Mouse (Mus musculus) liver, embryonic 15.5 days (tissue): ENCODE measurements around the gene Tbx21. TPM values are rescaled to one million over a fixed set of nuclear protein-coding genes. Genes with fewer than 3 reads are reported as not detected.

ENCODE experiments used
- ATAC-seq: fragments of 200-750 bp; cut with Nextera tagmentation; 2 replicates; pipeline ENCODE4 v1.8.0; 2017; ENCODE audit warnings: moderate number of reproducible peaks, mild to moderate bottlenecking, moderate library complexity; ENCODE audit not compliant: insufficient read depth
- H3K27ac ChIP-seq: fragments of 300-500 bp; sonication (generic); replicated peaks from 2 replicates; pipeline ENCODE4 v1.5.1; 2015; ENCODE audit warnings: mild to moderate bottlenecking, inconsistent platforms
- H3K27me3 ChIP-seq: fragments of 300-500 bp; sonication (generic); 2 replicates; pipeline ENCODE4 v1.6.1; 2015; ENCODE audit warnings: mild to moderate bottlenecking, inconsistent platforms
- H3K36me3 ChIP-seq: fragments of 300-500 bp; sonication (generic); replicated peaks from 2 replicates; pipeline ENCODE4 v1.6.1; 2015; ENCODE audit warnings: moderate library complexity, mild to moderate bottlenecking, inconsistent platforms
- H3K4me1 ChIP-seq: fragments of 300-500 bp; sonication (generic); replicated peaks from 2 replicates; pipeline ENCODE4 v1.6.1; 2015; ENCODE audit warnings: inconsistent platforms
- H3K4me2 ChIP-seq: fragments of 300-500 bp; sonication (generic); 2 replicates; pipeline ENCODE4 v1.6.1; 2015; ENCODE audit warnings: moderate library complexity, mild to moderate bottlenecking, inconsistent platforms
- H3K4me3 ChIP-seq: fragments of 300-500 bp; sonication (generic); replicated peaks from 2 replicates; pipeline ENCODE4 v1.5.1; 2015; ENCODE audit warnings: mild to moderate bottlenecking, inconsistent platforms
- H3K9ac ChIP-seq: fragments of 300-500 bp; sonication (generic); 2 replicates; pipeline ENCODE4 v1.6.1; 2015; ENCODE audit warnings: moderate library complexity, mild to moderate bottlenecking, inconsistent platforms
- H3K9me3 ChIP-seq: fragments of 300-500 bp; sonication (generic); replicated peaks from 2 replicates; pipeline ENCODE4 v1.6.1; 2016; ENCODE audit warnings: inconsistent platforms
- WGBS: fragments of 180-500 bp; shearing (Covaris S2); methylation state at CpG from one replicate; pipeline ENCODE4 v1.1.7; 2015; ENCODE audit warnings: mixed read lengths; ENCODE audit not compliant: insufficient replicate concordance; 5-methylcytosine and 5-hydroxymethylcytosine counted together
- polyA plus RNA-seq: library from polyadenylated mRNA; unstranded; fragments of >200 nt; fragmentation: Nextera tagmentation; extraction: Ambion mirVana; gene quantifications from 2 replicates; pipeline ENCODE4 v1.2.1, GENCODE M21; 2015

The Tbx21 gene
- polyA plus RNA-seq, 1 experiment from 2014 or later: 0.08 TPM

- 50% methylated on average over 8 of the region's 8 CpGs for WGBS
- Histone ChIP-seq H3K4me3 (no peak overlapping the region), H3K36me3 (no peaks in the 10 kb centered on the region), H3K4me1 (peaks cover 31% of the 10 kb centered on the region), H3K27ac (no peak overlapping the region), H3K9me3 (no peaks in the 10 kb centered on the region), H3K4me2 (no peak overlapping the region), H3K9ac (no peak overlapping the region), H3K27me3 (peaks cover 56% of the 10 kb centered on the region)
- no peak for ATAC-seq
Observed at GRCm38 (mm10) chr11:97147333-97147732, 32.2 kb upstream of the Tbx21 start.

- no peak overlapping the region for H3K4me2 ChIP-seq
- no peak overlapping the region for H3K4me3 ChIP-seq
- H3K9me3 ChIP-seq: no peaks in the 10 kb centered on the region
- peaks cover 49% of the 10 kb centered on the region for H3K27me3 ChIP-seq
- H3K9ac ChIP-seq: no peak overlapping the region
- peaks cover 26% of the 10 kb centered on the region for H3K4me1 ChIP-seq
- H3K36me3 ChIP-seq: no peaks in the 10 kb centered on the region
- 12% methylated on average over 8 of the region's 8 CpGs for WGBS
- no peak for ATAC-seq
- H3K27ac ChIP-seq: no peak overlapping the region
Observed at GRCm38 (mm10) chr11:97146724-97147123, 31.6 kb upstream of the Tbx21 start.

GRCm38 (mm10) chr11:97145951-97146350, 30.8 kb upstream of the Tbx21 start:
- Histone ChIP-seq H3K36me3 (no peaks in the 10 kb centered on the region), H3K9ac (no peak overlapping the region), H3K4me2 (no peak overlapping the region), H3K9me3 (no peaks in the 10 kb centered on the region), H3K4me1 (peaks cover 19% of the 10 kb centered on the region), H3K4me3 (no peak overlapping the region), H3K27ac (no peak overlapping the region), H3K27me3 (peaks cover 44% of the 10 kb centered on the region)
- 64% methylated on average over 9 of the region's 9 CpGs for WGBS
- ATAC-seq: no peak

- H3K27me3 ChIP-seq: peaks cover 40% of the 10 kb centered on the region
- WGBS: 56% methylated on average over 2 of the region's 2 CpGs
Observed at GRCm38 (mm10) chr11:97145320-97145719, 30.2 kb upstream of the Tbx21 start.

GRCm38 (mm10) chr11:97143196-97143900, 28.2 kb upstream of the Tbx21 start:
- peaks cover 38% of the 10 kb centered on the region for H3K27me3 ChIP-seq
- H3K36me3 ChIP-seq: no peaks in the 10 kb centered on the region
- WGBS: 44% methylated on average over 9 of the region's 9 CpGs
- H3K4me1 ChIP-seq: peaks cover 11% of the 10 kb centered on the region
- 0 out of 2 replicates have a peak overlapping the region, but pooled peaks have one; percentile 6 for H3K27ac ChIP-seq
- H3K9me3 ChIP-seq: no peaks in the 10 kb centered on the region
- no peak overlapping the region for H3K4me3 ChIP-seq
- no peak for ATAC-seq
- no peak overlapping the region for H3K4me2 ChIP-seq
- H3K9ac ChIP-seq: no peak overlapping the region

More at GRCm38 (mm10) chr11:97145320-97145719, 30.2 kb upstream of the Tbx21 start:
- Histone ChIP-seq H3K4me2 (no peak overlapping the region), H3K36me3 (no peaks in the 10 kb centered on the region), H3K9me3 (no peaks in the 10 kb centered on the region), H3K9ac (no peak overlapping the region), H3K4me1 (peaks cover 17% of the 10 kb centered on the region), H3K4me3 (no peak overlapping the region), H3K27ac (no peak overlapping the region)
- no peak for ATAC-seq

- H3K27me3 ChIP-seq: peaks cover 38% of the 10 kb centered on the region
- no peak overlapping the region for H3K4me3 ChIP-seq
- no peak overlapping the region for H3K4me2 ChIP-seq
- peak overlapping the region; percentile 66 for H3K27ac ChIP-seq
- peak; percentile 20; the same call in 1 of the 2 replicates for ATAC-seq
- H3K9me3 ChIP-seq: no peaks in the 10 kb centered on the region
- H3K4me1 ChIP-seq: peaks cover 11% of the 10 kb centered on the region
- no peaks in the 10 kb centered on the region for H3K36me3 ChIP-seq
- WGBS: 36% methylated on average over 8 of the region's 8 CpGs
- H3K9ac ChIP-seq: no peak overlapping the region
Observed at GRCm38 (mm10) chr11:97142159-97142608, 27.1 kb upstream of the Tbx21 start.

- no peak overlapping the region for H3K4me3 ChIP-seq
- WGBS: 50% methylated on average over 4 of the region's 4 CpGs
- peaks cover 36% of the 10 kb centered on the region for H3K27me3 ChIP-seq
- H3K9me3 ChIP-seq: no peaks in the 10 kb centered on the region
- H3K9ac ChIP-seq: no peak overlapping the region
- no peak overlapping the region for H3K27ac ChIP-seq
- H3K36me3 ChIP-seq: no peaks in the 10 kb centered on the region
- peaks cover 7% of the 10 kb centered on the region; the same call in 1 of the 2 replicates for H3K4me1 ChIP-seq
- ATAC-seq: no peak
- H3K4me2 ChIP-seq: no peak overlapping the region
Observed at GRCm38 (mm10) chr11:97140811-97141210, 25.7 kb upstream of the Tbx21 start.

GRCm38 (mm10) chr11:97139256-97139655, 24.1 kb upstream of the Tbx21 start:
- peaks cover 43% of the 10 kb centered on the region for H3K27me3 ChIP-seq
- no peaks in the 10 kb centered on the region for H3K36me3 ChIP-seq
- H3K9ac ChIP-seq: no peak overlapping the region
- 77% methylated on average over 15 of the region's 15 CpGs for WGBS
- peak overlapping the region; percentile 38; the same call in 1 of the 2 replicates for H3K4me2 ChIP-seq
- peaks cover 7% of the 10 kb centered on the region; the same call in 1 of the 2 replicates for H3K4me1 ChIP-seq
- H3K9me3 ChIP-seq: no peaks in the 10 kb centered on the region
- ATAC-seq: no peak; the same call in 1 of the 2 replicates
- peak overlapping the region; percentile 8; the same call in 1 of the 2 replicates for H3K4me3 ChIP-seq
- no peak overlapping the region for H3K27ac ChIP-seq

GRCm38 (mm10) chr11:97138554-97139226, 23.6 kb upstream of the Tbx21 start:
- ATAC-seq: no peak
- H3K9me3 ChIP-seq: no peaks in the 10 kb centered on the region
- peak overlapping the region; percentile 38 for H3K4me2 ChIP-seq
- H3K27me3 ChIP-seq: peaks cover 49% of the 10 kb centered on the region
- no peak overlapping the region for H3K9ac ChIP-seq
- WGBS: 73% methylated on average over 64 of the region's 69 CpGs
- H3K4me1 ChIP-seq: peaks cover 6% of the 10 kb centered on the region; the same call in 1 of the 2 replicates
- H3K36me3 ChIP-seq: no peaks in the 10 kb centered on the region
- no peak overlapping the region for H3K27ac ChIP-seq
- peak overlapping the region; percentile 8; the same call in 1 of the 2 replicates for H3K4me3 ChIP-seq

GRCm38 (mm10) chr11:97133270-97133669, 18.1 kb upstream of the Tbx21 start:
- ATAC-seq: no peak

GRCm38 (mm10) chr11:97132185-97132584, 17.1 kb upstream of the Tbx21 start:
- no peaks in the 10 kb centered on the region for H3K36me3 ChIP-seq
- no peak overlapping the region for H3K9ac ChIP-seq
- H3K4me3 ChIP-seq: no peak overlapping the region
- peaks cover 8% of the 10 kb centered on the region for H3K4me1 ChIP-seq
- ATAC-seq: no peak
- H3K9me3 ChIP-seq: no peaks in the 10 kb centered on the region
- no peak overlapping the region for H3K27ac ChIP-seq
- WGBS: 16% methylated on average over 6 of the region's 6 CpGs
- no peak overlapping the region for H3K4me2 ChIP-seq
- H3K27me3 ChIP-seq: peaks cover 67% of the 10 kb centered on the region

More at GRCm38 (mm10) chr11:97133270-97133669, 18.1 kb upstream of the Tbx21 start:
- Histone ChIP-seq H3K9ac (no peak overlapping the region), H3K4me3 (no peak overlapping the region), H3K4me2 (no peak overlapping the region), H3K4me1 (no peaks in the 10 kb centered on the region), H3K36me3 (no peaks in the 10 kb centered on the region), H3K9me3 (no peaks in the 10 kb centered on the region), H3K27ac (no peak overlapping the region), H3K27me3 (peaks cover 71% of the 10 kb centered on the region)
- WGBS: 41% methylated on average over 5 of the region's 5 CpGs
